Mouse (Mus musculus) liver, adult 2 months (tissue): Measurements from ENCODE around the gene Alkbh1.

Experiments
- CTCF ChIP-seq: fragments of 200-500 bp; IDR thresholded peaks from 2 replicates; pipeline ENCODE4 v1.5.1; 2011; ENCODE audit warnings: low read depth, low read length, control low read depth
- POLR2A ChIP-seq: fragments of 200-500 bp; IDR thresholded peaks from 2 replicates; pipeline ENCODE4 v1.6.1; 2011; ENCODE audit warnings: low read length, control low read depth; ENCODE audit not compliant: insufficient read depth; ENCODE audit errors: extremely low read depth

DNA sequence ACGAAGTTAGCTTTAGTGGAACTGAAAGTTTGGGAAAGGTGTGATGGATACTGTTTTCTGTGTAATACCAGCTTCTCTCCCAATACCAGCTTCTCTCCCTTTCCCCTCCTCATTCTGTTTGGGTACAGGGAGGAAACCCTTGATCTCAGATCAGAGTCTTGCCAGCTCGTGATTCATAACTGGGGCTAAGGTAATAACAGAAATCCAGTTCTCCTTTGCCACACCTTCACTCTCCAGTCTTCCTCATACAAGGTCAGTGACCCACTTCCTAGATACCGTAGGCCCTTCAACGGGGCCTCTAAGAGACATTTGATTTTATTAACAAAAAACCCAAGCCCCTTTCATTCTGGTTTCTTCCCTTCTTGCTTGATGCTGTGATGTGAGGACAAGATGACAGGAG, 38.7 kb downstream of the Alkbh1 start:
- TF ChIP-seq CTCF: no peak
- no peak for TF ChIP-seq POLR2A
